Mouse (Mus musculus) ES-E14 (cell line): ENCODE data around the gene Cpne4. TPM values are rescaled to one million over a fixed set of nuclear protein-coding genes. Genes with fewer than 3 reads are reported as not detected.

ENCODE experiments used
- DNase-seq: peaks from one replicate; pipeline ENCODE4 v3.0.0-alpha.2; 2013; ENCODE audit warnings: low read depth, low spot score
- H3K27ac ChIP-seq: 2 replicates; pipeline ENCODE4 v1.5.1; 2012; ENCODE audit warnings: low read depth, mild to moderate bottlenecking, low read length, moderate library complexity, mixed read lengths; ENCODE audit not compliant: poor library complexity, insufficient read depth, severe bottlenecking
- H3K36me3 ChIP-seq: 2 replicates; pipeline ENCODE4 v1.6.1; 2012; ENCODE audit warnings: mild to moderate bottlenecking, low read length, moderate library complexity, mixed read lengths; ENCODE audit not compliant: control insufficient read depth, poor library complexity, insufficient read depth, severe bottlenecking
- H3K4me1 ChIP-seq, 2 experiments: fragments of 150-350 bp in 1 of 2; sonication (generic) in 1 of 2; 2 replicates each; pipeline ENCODE4 v1.6.1; 2012; ENCODE audit warnings: low read length in 2 of 2, mild to moderate bottlenecking in 1 of 2, mixed read lengths in 1 of 2; ENCODE audit not compliant: control insufficient read depth in 2 of 2, insufficient read depth in 2 of 2, poor library complexity in 1 of 2
- H3K4me3 ChIP-seq, 2 experiments: fragments of 150-350 bp in 1 of 2; sonication (generic) in 1 of 2; 2 replicates each; pipeline ENCODE4 v1.5.1; 2012; ENCODE audit warnings: low read length in 2 of 2, low read depth in 1 of 2, mild to moderate bottlenecking in 1 of 2, mixed read lengths in 1 of 2; ENCODE audit not compliant: insufficient read depth in 1 of 2, poor library complexity in 1 of 2, severe bottlenecking in 1 of 2
- H3K9ac ChIP-seq: 2 replicates; pipeline ENCODE4 v1.6.1; 2012; ENCODE audit warnings: low read depth, mild to moderate bottlenecking, low read length, mixed read lengths; ENCODE audit not compliant: poor library complexity, insufficient read depth, severe bottlenecking
- H3K9me3 ChIP-seq: fragments of 150-350 bp; sonication (generic); 2 replicates; pipeline ENCODE4 v1.6.1; 2012; ENCODE audit warnings: low read depth, mild to moderate bottlenecking, low read length; ENCODE audit not compliant: control insufficient read depth, insufficient read depth
- CHD2 ChIP-seq: IDR thresholded peaks from 2 replicates; pipeline ENCODE4 v1.6.1; 2014; ENCODE audit warnings: mild to moderate bottlenecking, low read depth, low read length, inconsistent platforms
- HCFC1 ChIP-seq: IDR thresholded peaks from 2 replicates; pipeline ENCODE4 v1.6.1; 2012; ENCODE audit warnings: low read length, inconsistent platforms, borderline replicate concordance; ENCODE audit not compliant: insufficient read depth
- MAFK ChIP-seq: IDR thresholded peaks from 2 replicates; pipeline ENCODE4 v1.6.1; 2014; ENCODE audit warnings: mild to moderate bottlenecking, low read depth, low read length, inconsistent platforms; ENCODE audit not compliant: insufficient read depth
- ZC3H11A ChIP-seq: IDR thresholded peaks from 2 replicates; pipeline ENCODE4 v1.6.1; 2012; ENCODE audit warnings: low read depth, mild to moderate bottlenecking, inconsistent platforms, low read length, borderline replicate concordance
- ZNF384 ChIP-seq: IDR thresholded peaks from 2 replicates; pipeline ENCODE4 v1.6.1; 2012; ENCODE audit warnings: low read depth, low read length, inconsistent platforms
- in situ Hi-C, 2 experiments: fragments of 600-800 bp; cut with MboI; formaldehyde crosslinking; loops; one replicate each; pipeline ENCODE4 v1.15.1; 2025; ENCODE audit warnings: low sequenced_read_pairs in 2 of 2, inconsistent platforms in 1 of 2; ENCODE audit not compliant: unreplicated experiment in 2 of 2
- total RNA-seq: library from RNA; depleted of rRNA; stranded (reverse); fragments of 300-350 nt; gene quantifications from 2 replicates; pipeline ENCODE4 v1.2.3, GENCODE M21; 2012

The Cpne4 gene
- total RNA-seq, 1 experiment: 0.13 TPM

- no peak overlapping the region for H3K9ac ChIP-seq
- no peaks in the 10 kb centered on the region for H3K36me3 ChIP-seq
- TF ChIP-seq HCFC1 (no peak), ZNF384 (no peak), ZC3H11A (no peak), CHD2 (no peak), MAFK (no peak)
- no peaks in the 10 kb centered on the region for H3K4me1 ChIP-seq
- no peak for DNase-seq
- in situ Hi-C loops: no loop called here
- no peaks in the 10 kb centered on the region for H3K9me3 ChIP-seq
- H3K4me3 ChIP-seq: no peak overlapping the region
- no peak overlapping the region for H3K27ac ChIP-seq
Observed at GRCm38 (mm10) chr9:104814681-104815080, 267.6 kb downstream of the Cpne4 start.

DNA sequence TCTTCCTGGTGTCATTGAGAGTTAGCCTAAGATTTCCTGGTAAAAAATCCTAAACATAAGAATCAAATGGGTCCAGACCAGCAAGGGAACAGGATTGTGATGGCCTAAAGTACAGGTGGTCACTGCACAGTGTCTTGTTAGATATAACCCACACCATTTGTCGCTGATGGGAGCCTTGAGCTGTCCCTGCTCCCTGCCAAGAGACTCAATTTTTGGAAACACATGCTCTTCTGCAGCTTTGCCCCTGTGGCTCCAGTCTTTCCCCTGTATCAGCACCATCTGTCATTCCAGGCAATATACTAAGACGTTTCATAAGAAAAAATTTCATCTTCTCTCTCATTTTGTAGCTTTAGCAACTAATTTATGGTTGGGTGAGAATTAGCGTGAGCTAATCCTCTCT, 281.6 kb downstream of the Cpne4 start:
- H3K9ac ChIP-seq: no peak overlapping the region
- H3K4me1 ChIP-seq: no peaks in the 10 kb centered on the region
- H3K27ac ChIP-seq: no peak overlapping the region
- TF ChIP-seq ZNF384 (no peak), ZC3H11A (no peak), MAFK (no peak)
- no peaks in the 10 kb centered on the region for H3K9me3 ChIP-seq
- no peak for DNase-seq
- H3K4me3 ChIP-seq: no peak overlapping the region
- in situ Hi-C loops: no loop called here
- H3K36me3 ChIP-seq: no peaks in the 10 kb centered on the region

- Histone ChIP-seq H3K9ac (no peak overlapping the region), H3K27ac (no peak overlapping the region), H3K9me3 (no peaks in the 10 kb centered on the region), H3K4me1 (no peaks in the 10 kb centered on the region), H3K4me3 (no peak overlapping the region), H3K36me3 (no peaks in the 10 kb centered on the region)
- DNase-seq: no peak
- in situ Hi-C loops: no loop called here
- TF ChIP-seq HCFC1 (no peak), CHD2 (no peak), ZNF384 (no peak), MAFK (no peak), ZC3H11A (no peak)
Observed at GRCm38 (mm10) chr9:104832934-104833539, 286.0 kb downstream of the Cpne4 start.

- Histone ChIP-seq H3K36me3 (no peaks in the 10 kb centered on the region), H3K9me3 (no peaks in the 10 kb centered on the region), H3K4me1 (no peaks in the 10 kb centered on the region), H3K4me3 (no peak overlapping the region), H3K9ac (no peak overlapping the region), H3K27ac (no peak overlapping the region)
- TF ChIP-seq ZNF384: no peak
- no peak for TF ChIP-seq ZC3H11A
- no peak for TF ChIP-seq MAFK
- no peak for TF ChIP-seq HCFC1
- TF ChIP-seq CHD2: no peak
- in situ Hi-C loops: no loop called here
- no peak for DNase-seq
Observed at GRCm38 (mm10) chr9:104837931-104838330, 290.8 kb downstream of the Cpne4 start.

DNA sequence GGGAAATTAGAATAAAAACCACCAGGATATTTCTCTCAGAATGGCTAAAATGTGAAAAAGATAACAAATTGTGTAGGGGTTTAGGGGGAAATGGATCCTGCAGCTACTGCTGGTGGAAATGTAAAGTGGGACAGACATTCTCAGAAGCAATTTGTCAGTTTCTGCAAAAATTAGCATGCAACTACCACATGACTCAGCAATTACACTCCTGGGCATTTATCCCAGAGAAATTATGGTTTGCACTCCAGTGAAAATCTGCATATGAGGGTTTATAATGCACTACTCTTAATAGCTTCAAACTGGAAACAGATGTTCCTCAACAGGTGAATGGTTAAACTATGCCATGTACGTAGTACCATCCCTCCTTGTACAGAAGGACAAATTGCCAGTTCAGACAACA, 294.2 kb downstream of the Cpne4 start:
- TF ChIP-seq HCFC1 (no peak), MAFK (no peak), ZNF384 (no peak), ZC3H11A (no peak), CHD2 (no peak)
- no peaks in the 10 kb centered on the region for H3K9me3 ChIP-seq
- H3K27ac ChIP-seq: no peak overlapping the region
- in situ Hi-C loops: no loop called here
- DNase-seq: no peak
- H3K9ac ChIP-seq: no peak overlapping the region
- no peak overlapping the region for H3K4me3 ChIP-seq
- H3K36me3 ChIP-seq: no peaks in the 10 kb centered on the region
- no peaks in the 10 kb centered on the region for H3K4me1 ChIP-seq
